Mouse (Mus musculus): ENCODE measurements around the gene B3gnt7. TPM values are rescaled to one million over a fixed set of nuclear protein-coding genes. Genes with fewer than 3 reads are reported as not detected.
A peak's percentile ranks its signal among the peaks of the same experiment; 100 is the strongest.

B3gnt7 gene
- polyA plus RNA-seq, 1 experiment from 2014 or later: 2.3 TPM

DNA sequence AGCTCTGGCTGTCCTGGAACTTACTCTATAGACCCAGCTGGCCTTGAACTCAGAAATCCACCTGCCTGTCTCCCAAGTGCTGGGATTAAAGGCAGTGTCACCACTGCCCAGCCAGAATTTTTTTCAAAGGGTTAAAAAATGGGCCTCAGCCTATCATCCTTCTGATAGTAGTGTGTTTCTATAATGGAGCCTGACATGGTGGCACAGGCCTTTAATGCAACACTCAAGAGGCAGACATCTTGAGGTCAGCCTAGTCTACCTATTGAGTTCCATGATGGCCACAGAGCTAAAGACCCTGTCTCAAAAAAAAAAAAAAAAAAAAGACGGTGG, 45.0 kb downstream of the B3gnt7 start:
- H3K9me3 ChIP-seq: no peaks in the 10 kb centered on the region
- no peak overlapping the region for H3K27ac ChIP-seq (replicated peaks)
- no peaks in the 10 kb centered on the region for H3K4me1 ChIP-seq
- H3K4me2 ChIP-seq (replicated peaks): no peak overlapping the region
- 39% methylated on average over 1 of the region's 1 CpGs for WGBS
- ATAC-seq (ENCODE audit: low FRiP score, low read depth): no peak
- no peaks in the 10 kb centered on the region for H3K27me3 ChIP-seq
- H3K36me3 ChIP-seq: peaks cover 65% of the 10 kb centered on the region
- H3K9ac ChIP-seq (replicated peaks): no peak overlapping the region
- H3K4me3 ChIP-seq: no peak overlapping the region

DNA sequence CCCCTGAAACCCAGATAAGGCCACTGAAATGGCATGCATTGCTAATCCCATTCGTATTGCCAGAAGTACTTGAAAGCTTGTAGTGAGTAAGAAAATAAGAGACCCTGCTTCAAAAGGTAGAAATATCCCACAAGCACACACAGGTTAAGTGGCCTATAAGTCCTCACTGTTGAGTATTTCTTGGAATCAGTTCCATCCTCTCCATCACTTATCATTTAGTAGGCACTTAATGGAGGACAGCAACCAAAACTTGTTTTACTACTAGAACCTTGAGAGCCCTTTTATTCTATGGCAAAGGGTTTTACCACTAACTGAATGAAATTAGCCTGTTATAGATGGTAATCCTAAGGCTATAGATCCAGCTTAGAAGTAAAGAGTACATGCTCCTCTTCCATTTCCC, 45.5 kb downstream of the B3gnt7 start:
- H3K9me3 ChIP-seq: no peaks in the 10 kb centered on the region
- H3K4me1 ChIP-seq: no peaks in the 10 kb centered on the region
- no peak overlapping the region for H3K27ac ChIP-seq (replicated peaks)
- no peak overlapping the region for H3K4me2 ChIP-seq (replicated peaks)
- H3K4me3 ChIP-seq: no peak overlapping the region
- no peak overlapping the region for H3K9ac ChIP-seq (replicated peaks)
- peaks cover 68% of the 10 kb centered on the region for H3K36me3 ChIP-seq
- no peaks in the 10 kb centered on the region for H3K27me3 ChIP-seq
- WGBS: 55% methylated on average over 1 of the region's 1 CpGs
- no peak for ATAC-seq (ENCODE audit: low FRiP score, low read depth)

GRCm38 (mm10) chr1:86348801-86349200, 46.2 kb downstream of the B3gnt7 start:
- Histone ChIP-seq H3K36me3 (peaks cover 75% of the 10 kb centered on the region), H3K9ac (replicated peaks) (no peak overlapping the region), H3K4me2 (replicated peaks) (no peak overlapping the region), H3K9me3 (no peaks in the 10 kb centered on the region), H3K27ac (replicated peaks) (no peak overlapping the region), H3K4me3 (no peak overlapping the region), H3K27me3 (no peaks in the 10 kb centered on the region), H3K4me1 (no peaks in the 10 kb centered on the region)
- WGBS: 74% methylated on average over 4 of the region's 4 CpGs
- ATAC-seq (ENCODE audit: low FRiP score, low read depth): no peak

DNA sequence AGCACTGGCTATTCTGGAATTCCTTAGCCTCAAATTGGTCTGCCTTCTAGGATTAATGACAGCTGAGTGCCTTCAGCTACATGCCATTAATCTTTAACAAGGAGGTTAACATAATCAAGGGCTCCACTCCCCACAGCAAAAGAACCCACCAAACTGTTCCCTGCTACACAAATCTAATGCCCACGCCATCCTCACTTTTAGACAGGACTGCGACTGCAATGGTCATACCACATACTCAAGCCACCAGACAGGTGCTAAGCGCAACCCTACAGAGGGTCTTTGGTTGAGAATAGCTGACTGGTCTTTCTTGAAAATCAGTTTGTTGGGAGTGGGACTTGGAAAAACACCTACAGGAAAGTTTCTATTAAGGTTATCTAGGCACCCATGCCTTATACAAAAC, 46.6 kb downstream of the B3gnt7 start:
- ATAC-seq (ENCODE audit: low FRiP score, low read depth): no peak
- 91% methylated on average over 3 of the region's 3 CpGs for WGBS
- Histone ChIP-seq H3K4me2 (replicated peaks) (no peak overlapping the region), H3K27ac (replicated peaks) (no peak overlapping the region), H3K4me1 (no peaks in the 10 kb centered on the region), H3K4me3 (no peak overlapping the region), H3K36me3 (peaks cover 79% of the 10 kb centered on the region), H3K9ac (replicated peaks) (no peak overlapping the region), H3K9me3 (no peaks in the 10 kb centered on the region), H3K27me3 (no peaks in the 10 kb centered on the region)

- Histone ChIP-seq H3K9me3 (no peaks in the 10 kb centered on the region), H3K4me2 (replicated peaks) (no peak overlapping the region), H3K27ac (replicated peaks) (no peak overlapping the region), H3K4me3 (no peak overlapping the region), H3K27me3 (no peaks in the 10 kb centered on the region), H3K9ac (replicated peaks) (no peak overlapping the region), H3K4me1 (no peaks in the 10 kb centered on the region), H3K36me3 (peaks cover 84% of the 10 kb centered on the region)
- 83% methylated on average over 1 of the region's 1 CpGs for WGBS
- ATAC-seq (ENCODE audit: low FRiP score, low read depth): no peak
Observed at GRCm38 (mm10) chr1:86349696-86350095, 47.1 kb downstream of the B3gnt7 start.

GRCm38 (mm10) chr1:86350576-86350975, 47.9 kb downstream of the B3gnt7 start:
- no peaks in the 10 kb centered on the region for H3K27me3 ChIP-seq
- 90% methylated on average over 8 of the region's 8 CpGs for WGBS
- no peaks in the 10 kb centered on the region for H3K9me3 ChIP-seq
- H3K4me3 ChIP-seq: no peak overlapping the region
- H3K9ac ChIP-seq (replicated peaks): no peak overlapping the region
- H3K4me1 ChIP-seq: no peaks in the 10 kb centered on the region
- no peak overlapping the region for H3K4me2 ChIP-seq (replicated peaks)
- no peak for ATAC-seq (ENCODE audit: low FRiP score, low read depth)
- peaks cover 91% of the 10 kb centered on the region for H3K36me3 ChIP-seq
- H3K27ac ChIP-seq (replicated peaks): no peak overlapping the region

DNA sequence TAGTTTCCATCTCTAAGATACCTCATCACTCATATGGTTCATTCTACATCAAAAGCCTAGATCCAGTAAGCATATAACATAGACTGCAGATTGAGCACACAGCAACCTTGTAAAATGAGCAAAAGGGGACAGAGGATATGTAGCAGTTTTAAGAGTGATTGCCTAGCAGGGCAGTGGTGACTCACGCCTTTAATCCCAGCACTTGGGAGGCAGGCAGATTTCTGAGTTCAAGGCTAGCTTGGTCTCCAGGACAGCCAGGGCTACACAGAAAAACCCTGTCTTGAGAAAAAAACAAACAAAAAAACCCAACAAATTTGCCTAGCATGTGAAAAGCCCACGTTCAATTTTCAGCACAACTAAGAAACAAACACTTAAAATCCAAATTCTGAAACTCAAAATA, 51.6 kb downstream of the B3gnt7 start:
- no peaks in the 10 kb centered on the region for H3K27me3 ChIP-seq
- 94% methylated on average over 2 of the region's 2 CpGs for WGBS
- no peak overlapping the region for H3K9ac ChIP-seq (replicated peaks)
- peaks cover 7% of the 10 kb centered on the region for H3K4me1 ChIP-seq
- H3K9me3 ChIP-seq: no peaks in the 10 kb centered on the region
- H3K4me2 ChIP-seq (replicated peaks): no peak overlapping the region
- H3K4me3 ChIP-seq: no peak overlapping the region
- no peak for ATAC-seq (ENCODE audit: low FRiP score, low read depth)
- H3K27ac ChIP-seq (replicated peaks): no peak overlapping the region
- peaks cover 79% of the 10 kb centered on the region for H3K36me3 ChIP-seq

Small RNA genes within 50 kb of the gene (microRNA-seq; reads per million reads assigned to microRNA genes)
- 109 reads per million, percentile 52 among the genes with 10 or more reads in this experiment for gene mmu-mir-3535

Other genes starting within 250 kb of the B3gnt7 start
- gene Psmd1, start 238.4 kb upstream of the B3gnt7 start, polyA plus RNA-seq (2016; fragmentation: Nextera tagmentation; extraction: Ambion mirVana): 195 and 207 TPM in 2 replicates
- 0.29 and 0.33 TPM in 2 replicates for gene Htr2b, start 190.9 kb upstream of the B3gnt7 start, polyA plus RNA-seq (2016; fragmentation: Nextera tagmentation; extraction: Ambion mirVana)
- not detected in 2 replicates for gene Gm21972, start 169.2 kb upstream of the B3gnt7 start, polyA plus RNA-seq (2016; fragmentation: Nextera tagmentation; extraction: Ambion mirVana)
- gene Armc9, start 148.1 kb upstream of the B3gnt7 start, polyA plus RNA-seq (2016; fragmentation: Nextera tagmentation; extraction: Ambion mirVana): 37.9 and 41.2 TPM in 2 replicates
- gene Ncl, start 56.6 kb downstream of the B3gnt7 start, polyA plus RNA-seq (2016; fragmentation: Nextera tagmentation; extraction: Ambion mirVana): 345 and 383 TPM in 2 replicates
- not detected in 2 replicates for gene Nmur1, start 123.4 kb downstream of the B3gnt7 start, polyA plus RNA-seq (2016; fragmentation: Nextera tagmentation; extraction: Ambion mirVana)
- gene Tex44, start 123.5 kb downstream of the B3gnt7 start, polyA plus RNA-seq (2016; fragmentation: Nextera tagmentation; extraction: Ambion mirVana): not detected in 2 replicates
- gene Ptma, start 223.9 kb downstream of the B3gnt7 start, polyA plus RNA-seq (2016; fragmentation: Nextera tagmentation; extraction: Ambion mirVana): 2,626 and 2,824 TPM in 2 replicates

Data from midbrain, embryonic 12.5 days (tissue).